Mouse (Mus musculus) heart, embryonic 10.5 days (tissue): ENCODE measurements around the gene Ankrd33b. TPM values are rescaled to one million over a fixed set of nuclear protein-coding genes. Genes with fewer than 3 reads are reported as not detected.

Experiments
- DNase-seq: peaks from one replicate; pipeline ENCODE4 v3.0.0-alpha.2; 2017; ENCODE audit warnings: low spot score
- H3K27ac ChIP-seq: fragments of 300-500 bp; sonication (generic); 2 replicates; pipeline ENCODE4 v1.5.1; 2016; ENCODE audit warnings: mild to moderate bottlenecking
- H3K27me3 ChIP-seq: fragments of 300-500 bp; sonication (generic); 2 replicates; pipeline ENCODE4 v1.6.1; 2016; ENCODE audit warnings: mild to moderate bottlenecking; ENCODE audit not compliant: poor library complexity, insufficient read depth, severe bottlenecking
- H3K36me3 ChIP-seq: fragments of 300-500 bp; sonication (generic); 2 replicates; pipeline ENCODE4 v1.6.1; 2016; ENCODE audit warnings: mild to moderate bottlenecking, moderate library complexity
- H3K4me1 ChIP-seq: fragments of 300-500 bp; sonication (generic); 2 replicates; pipeline ENCODE4 v1.6.1; 2016; ENCODE audit warnings: mild to moderate bottlenecking
- H3K4me3 ChIP-seq: fragments of 300-500 bp; sonication (generic); 2 replicates; pipeline ENCODE4 v1.5.1; 2016; ENCODE audit warnings: mild to moderate bottlenecking, moderate library complexity
- H3K9me3 ChIP-seq: fragments of 300-500 bp; sonication (generic); 2 replicates; pipeline ENCODE4 v1.6.1; 2016; ENCODE audit warnings: mild to moderate bottlenecking, moderate library complexity
- WGBS: fragments of 180-500 bp; shearing (Covaris S2); methylation state at CpG from one replicate; pipeline ENCODE4 v1.1.7; 2016; 5-methylcytosine and 5-hydroxymethylcytosine counted together
- polyA plus RNA-seq: library from polyadenylated mRNA; unstranded; fragments of >200 nt; fragmentation: Nextera tagmentation; extraction: Ambion mirVana; gene quantifications from 2 replicates; pipeline ENCODE4 v1.2.1, GENCODE M21; 2016

Gene Ankrd33b
- polyA plus RNA-seq, 1 experiment from 2014 or later, result 1.8 TPM

GRCm38 (mm10) chr15:31247035-31247434, 120.5 kb downstream of the Ankrd33b start:
- DNase-seq, result no peak
- Histone ChIP-seq H3K9me3 (0 out of 2 replicates have a peak, but pooled peaks cover 1% of the 10 kb centered on the region), H3K4me1 (peaks cover 30% of the 10 kb centered on the region), H3K4me3 (no peak overlapping the region), H3K36me3 (peaks cover 3% of the 10 kb centered on the region; the same call in 1 of the 2 replicates), H3K27me3 (no peaks in the 10 kb centered on the region), H3K27ac (peak overlapping the region; percentile 37; the same call in 1 of the 2 replicates)
- WGBS, result 40% methylated on average over 9 of the region's 9 CpGs

GRCm38 (mm10) chr15:31245934-31246333, 121.6 kb downstream of the Ankrd33b start:
- H3K36me3 ChIP-seq, result peaks cover 8% of the 10 kb centered on the region; the same call in 1 of the 2 replicates
- no peak overlapping the region for H3K4me3 ChIP-seq
- peak overlapping the region; percentile 52 for H3K27ac ChIP-seq
- H3K4me1 ChIP-seq, result peaks cover 29% of the 10 kb centered on the region
- H3K9me3 ChIP-seq, result 0 out of 2 replicates have a peak, but pooled peaks cover 5% of the 10 kb centered on the region
- H3K27me3 ChIP-seq, result no peaks in the 10 kb centered on the region
- WGBS, result 43% methylated on average over 9 of the region's 9 CpGs
- DNase-seq, result no peak

- Histone ChIP-seq H3K36me3 (peaks cover 16% of the 10 kb centered on the region; the same call in 1 of the 2 replicates), H3K9me3 (0 out of 2 replicates have a peak, but pooled peaks cover 5% of the 10 kb centered on the region), H3K4me3 (no peak overlapping the region), H3K4me1 (peaks cover 23% of the 10 kb centered on the region), H3K27me3 (no peaks in the 10 kb centered on the region), H3K27ac (peak overlapping the region; percentile 52)
- 86% methylated on average over 17 of the region's 17 CpGs for WGBS
- no peak for DNase-seq
These were observed 122.7 kb downstream of the Ankrd33b start for GRCm38 (mm10) chr15:31244696-31245445.

- peaks cover 16% of the 10 kb centered on the region; the same call in 1 of the 2 replicates for H3K36me3 ChIP-seq
- no peak overlapping the region for H3K27ac ChIP-seq
- peaks cover 23% of the 10 kb centered on the region for H3K4me1 ChIP-seq
- H3K9me3 ChIP-seq, result 0 out of 2 replicates have a peak, but pooled peaks cover 5% of the 10 kb centered on the region
- H3K4me3 ChIP-seq, result no peak overlapping the region
- 62% methylated on average over 10 of the region's 10 CpGs for WGBS
- H3K27me3 ChIP-seq, result no peaks in the 10 kb centered on the region
- no peak for DNase-seq
These were observed 124.3 kb downstream of the Ankrd33b start for GRCm38 (mm10) chr15:31243260-31243659.

Other genes starting within 250 kb of the Ankrd33b start
- 38.1 and 49.2 TPM in 2 replicates for gene Dap, start 143.4 kb downstream of the Ankrd33b start, polyA plus RNA-seq
- gene Ropn1l, start 86.0 kb upstream of the Ankrd33b start, polyA plus RNA-seq, result 3.4 and 3.7 TPM in 2 replicates
- gene March6, start 163.3 kb upstream of the Ankrd33b start, polyA plus RNA-seq, result 30.5 and 37.3 TPM in 2 replicates
- gene Cmbl, start 197.7 kb upstream of the Ankrd33b start, polyA plus RNA-seq, result 7.3 and 8.4 TPM in 2 replicates
- gene Cct5, start 234.1 kb upstream of the Ankrd33b start, polyA plus RNA-seq, result 521 and 603 TPM in 2 replicates
- 15.9 and 16.1 TPM in 2 replicates for gene Fam173b, start 234.1 kb upstream of the Ankrd33b start, polyA plus RNA-seq